ENCODE assay signal across 25 mouse cellular contexts in genomic region chr11:88091949-88092348, GRCm38 (mm10). TPM values are rescaled to one million over a fixed set of nuclear protein-coding genes. Genes with fewer than 3 reads are reported as not detected.
A peak's percentile ranks its signal among the peaks of the same experiment; 100 is the strongest.
DNase-seq lines count a peak whose midpoint lies in the region; ATAC-seq and TF ChIP-seq lines count a peak whose summit lies in the region.
"Had no signal": no experiment of that assay in that cellular context is flagged by ENCODE, and none has a peak within 500 bp of the region (broad histone marks: within the 10 kb centered on the region; RNA-seq: fewer than 3 reads in every experiment).

No protein-coding gene starts in this region.

- H3K4me1 ChIP-seq in MEL (ENCODE audit: control insufficient read depth in 1 of 2, insufficient read depth in 2 of 2, low read length in 2 of 2): no peaks in the 10 kb centered on the region
- H3K4me1 ChIP-seq in hindbrain, embryonic 10.5 days (replicated peaks): peaks cover 32% of the 10 kb centered on the region
- peaks cover 8% of the 10 kb centered on the region for H3K4me1 ChIP-seq in liver, embryonic 12.5 days

- H3K9me3 ChIP-seq in MEL (replicated peaks; ENCODE audit: insufficient read depth, low read length): no peaks in the 10 kb centered on the region
- no peaks in the 10 kb centered on the region for H3K9me3 ChIP-seq in hindbrain, embryonic 10.5 days
- H3K9me3 ChIP-seq in liver, embryonic 12.5 days (replicated peaks): no peaks in the 10 kb centered on the region
- H3K9me3 ChIP-seq: forebrain, embryonic 12.5 days; G1E; limb, embryonic 10.5 days; liver, embryonic 13.5 days; midbrain, embryonic 12.5 days; neural tube, embryonic 13.5 days had no signal

- peak; percentile 27 for DNase-seq in CD4-positive helper T cell, adult 2 months (ENCODE audit: low read depth, low spot score)
- DNase-seq in MEL (ENCODE audit: low read depth, low spot score) (peak; percentile 33), liver (no peak)
- DNase-seq in splenic B cell, adult 2 months (ENCODE audit: low read depth, low spot score): peak; percentile 80
- DNase-seq in adrenal gland, postnatal 4 days (ENCODE audit: low spot score in 2 of 2): no peak
- no peak for DNase-seq in hindbrain, embryonic 10.5 days (ENCODE audit: low spot score)
- DNase-seq: adrenal gland, postnatal 36 days; cerebellum, adult 2 months; gastrocnemius, adult 2 months; heart, adult 11 months; heart, postnatal 36 days; kidney, adult 8-10 months; kidney, postnatal 36 days; layer of hippocampus, adult 9-11 months; liver, embryonic 13.5 days; lung, embryonic 14.5 days; lung, postnatal 4 days; right cerebral cortex, postnatal 25 days had no signal

- H3K79me2 ChIP-seq in MEL (ENCODE audit: control insufficient read depth, insufficient read depth, low read length, poor library complexity): no peaks in the 10 kb centered on the region

- H3K27me3 ChIP-seq in MEL (ENCODE audit: control insufficient read depth in 1 of 2, insufficient read depth in 2 of 2, low read length in 2 of 2): peaks cover 2 to 8% of the 10 kb centered on the region in 2 experiments; a peak in 3 of 4 replicates
- no peaks in the 10 kb centered on the region for H3K27me3 ChIP-seq in splenic B cell, adult 2 months (ENCODE audit: control insufficient read depth, insufficient read depth, low read length, poor library complexity, severe bottlenecking)
- peaks cover 3% of the 10 kb centered on the region for H3K27me3 ChIP-seq in hindbrain, embryonic 10.5 days (ENCODE audit: insufficient read depth, poor library complexity, severe bottlenecking)
- H3K27me3 ChIP-seq in liver, embryonic 12.5 days (replicated peaks): peaks cover 68% of the 10 kb centered on the region
- H3K27me3 ChIP-seq: neural tube, embryonic 13.5 days had no signal

- TF ChIP-seq POLR2A in MEL (IDR thresholded peaks at IDR 0.05; ENCODE audit: control insufficient read depth in 1 of 2, insufficient read depth in 1 of 2, low read depth in 1 of 2, low read length in 2 of 2, poor library complexity in 1 of 2): no peak

- no peak overlapping the region for H3K4me3 ChIP-seq in MEL (ENCODE audit: control insufficient read depth in 1 of 2, insufficient read depth in 1 of 2, low read depth in 2 of 2, low read length in 2 of 2)
- H3K4me3 ChIP-seq in hindbrain, embryonic 10.5 days: no peak overlapping the region
- H3K4me3 ChIP-seq in liver, embryonic 12.5 days: no peak overlapping the region
- H3K4me3 ChIP-seq: forebrain, embryonic 12.5 days; gastrocnemius, adult 2 months; limb, embryonic 10.5 days; liver, embryonic 13.5 days; midbrain, embryonic 12.5 days; neural tube, embryonic 13.5 days had no signal

- TF ChIP-seq CTCF in MEL (IDR thresholded peaks at IDR 0.05 in 2 of 3, conservative IDR thresholded peaks at IDR 0.05 in 1 of 3; ENCODE audit: control insufficient read depth in 1 of 3, insufficient read depth in 1 of 3, low read depth in 2 of 3, low read length in 3 of 3, poor library complexity in 1 of 3, severe bottlenecking in 1 of 3): no peak

- ATAC-seq in inflammation-experienced regulatory T-cells, adult 6 months: peak; percentile 56
- no peak for ATAC-seq in liver, embryonic 12.5 days

- WGBS in hindbrain, embryonic 10.5 days: 90% methylated on average over 1 of the region's 1 CpGs
- 19% methylated on average over 1 of the region's 1 CpGs for WGBS in liver, embryonic 12.5 days (ENCODE audit: insufficient replicate concordance)

- no peak for TF ChIP-seq RAD21 in MEL (IDR thresholded peaks at IDR 0.05; ENCODE audit: low read depth, low read length)

- H3K27ac ChIP-seq in MEL (ENCODE audit: control insufficient read depth, low read depth, low read length): no peak overlapping the region
- no peak overlapping the region for H3K27ac ChIP-seq in hindbrain, embryonic 10.5 days
- no peak overlapping the region for H3K27ac ChIP-seq in liver, embryonic 12.5 days
- H3K27ac ChIP-seq: forebrain, embryonic 12.5 days; gastrocnemius, adult 2 months; limb, embryonic 10.5 days; liver, embryonic 13.5 days; midbrain, embryonic 12.5 days; neural tube, embryonic 13.5 days had no signal

- H3K4me2 ChIP-seq in liver, embryonic 12.5 days: no peak overlapping the region
- H3K4me2 ChIP-seq: forebrain, embryonic 12.5 days; liver, embryonic 13.5 days; lung, embryonic 14.5 days; midbrain, embryonic 12.5 days; neural tube, embryonic 13.5 days had no signal

- no peaks in the 10 kb centered on the region for H3K36me3 ChIP-seq in MEL (ENCODE audit: control insufficient read depth in 1 of 2, insufficient read depth in 2 of 2, low read length in 2 of 2)
- no peaks in the 10 kb centered on the region for H3K36me3 ChIP-seq in splenic B cell, adult 2 months (ENCODE audit: control insufficient read depth, insufficient read depth, low read length, poor library complexity, severe bottlenecking)
- 0 out of 2 replicates have a peak, but pooled peaks cover 5% of the 10 kb centered on the region for H3K36me3 ChIP-seq in hindbrain, embryonic 10.5 days
- no peaks in the 10 kb centered on the region for H3K36me3 ChIP-seq in liver, embryonic 12.5 days
- H3K36me3 ChIP-seq: forebrain, embryonic 12.5 days; G1E; limb, embryonic 10.5 days; liver, embryonic 13.5 days; midbrain, embryonic 12.5 days; neural tube, embryonic 13.5 days had no signal

- no peak for TF ChIP-seq EP300 in MEL (IDR thresholded peaks at IDR 0.05; ENCODE audit: low read depth in 1 of 2, low read length in 2 of 2)

- no peak overlapping the region for H3K9ac ChIP-seq in MEL (ENCODE audit: control insufficient read depth, low read depth, low read length, poor library complexity, severe bottlenecking)
- no peak overlapping the region for H3K9ac ChIP-seq in liver, embryonic 12.5 days
- H3K9ac ChIP-seq: forebrain, embryonic 12.5 days; liver, embryonic 13.5 days; lung, embryonic 14.5 days; midbrain, embryonic 12.5 days; neural tube, embryonic 13.5 days had no signal

TF ChIP-seq in MEL, 35 proteins besides CTCF, POLR2A, EP300 and RAD21:
- TF ChIP-seq MYC (IDR thresholded peaks at IDR 0.05; ENCODE audit: low read depth, low read length) (no peak), MEF2A (IDR thresholded peaks at IDR 0.05; ENCODE audit: extremely low read depth, insufficient replicate concordance, low read depth, low read length, poor library complexity, severe bottlenecking) (no peak), ELF1 (IDR thresholded peaks at IDR 0.05; ENCODE audit: low read depth, low read length) (no peak), E2F4 (IDR thresholded peaks at IDR 0.05; ENCODE audit: borderline replicate concordance, low read depth, low read length) (no peak), NRF1 (IDR thresholded peaks at IDR 0.05; ENCODE audit: insufficient read depth, low read depth, low read length, poor library complexity, severe bottlenecking) (no peak), BHLHE40 (IDR thresholded peaks at IDR 0.05; ENCODE audit: borderline replicate concordance, low read depth, low read length) (no peak), MAX (IDR thresholded peaks at IDR 0.05; ENCODE audit: low read length) (no peak), JUND (IDR thresholded peaks at IDR 0.05; ENCODE audit: low read depth, low read length) (no peak), SMC3 (IDR thresholded peaks at IDR 0.05; ENCODE audit: low read depth, low read length) (no peak), NELFE (IDR thresholded peaks at IDR 0.05; ENCODE audit: low read depth, low read length) (no peak), GATA1 (IDR thresholded peaks at IDR 0.05; ENCODE audit: low read depth, low read length) (no peak), ZMIZ1 (IDR thresholded peaks at IDR 0.05; ENCODE audit: low read depth, low read length) (no peak), ETS1 (IDR thresholded peaks at IDR 0.05; ENCODE audit: low read depth, low read length) (no peak), USF1 (IDR thresholded peaks at IDR 0.05; ENCODE audit: low read depth, low read length) (no peak), MAFK (IDR thresholded peaks at IDR 0.05; ENCODE audit: borderline replicate concordance, low read depth, low read length) (no peak), HCFC1 (IDR thresholded peaks at IDR 0.05; ENCODE audit: low read depth, low read length) (no peak), CHD2 (IDR thresholded peaks at IDR 0.05; ENCODE audit: low read length) (no peak), ZNF384 (IDR thresholded peaks at IDR 0.05; ENCODE audit: low read depth, low read length) (no peak), RCOR1 (IDR thresholded peaks at IDR 0.05; ENCODE audit: low read depth, low read length) (no peak)

RNA-seq across cellular contexts. Expression of gene Cuedc1, which starts 5.9 kb away (rescaled TPM):
- total RNA-seq in MEL (2012; rRNA removed): 1.0 and 1.1 TPM in 2 replicates
- polyA plus RNA-seq in MEL (2012; ENCODE audit: insufficient read depth in 1 of 2, insufficient read length in 2 of 2, low read depth in 1 of 2, low replicate concordance in 2 of 2, missing spikeins in 1 of 2): 1 to 10 TPM in 1 of 2 experiments, not detected in 1; 4.8 TPM
- 1 to 10 TPM; 2.0 to 6.4 (median 5.2) TPM for polyA plus RNA-seq in inflammation-experienced regulatory T-cells, adult 6 months (2017; shearing (Covaris generic))
- 10 to 100 TPM; 59.3 to 65.2 TPM for total RNA-seq in adrenal gland, postnatal 4 days (2021)
- 20.5 and 27.1 TPM in 2 replicates for polyA plus RNA-seq in hindbrain, embryonic 10.5 days (2016; fragmentation: Nextera tagmentation; extraction: Ambion mirVana)
- polyA plus RNA-seq in liver, embryonic 12.5 days (2016; fragmentation: Nextera tagmentation; extraction: Ambion mirVana): 3.4 and 4.6 TPM in 2 replicates

RNA-seq across cellular contexts. Expression of gene Vezf1, which starts 23.9 kb away (rescaled TPM):
- 8.0 and 9.5 TPM in 2 replicates for total RNA-seq in MEL (2012; rRNA removed)
- polyA plus RNA-seq in MEL (2012; ENCODE audit: insufficient read depth in 1 of 2, insufficient read length in 2 of 2, low read depth in 1 of 2, low replicate concordance in 2 of 2, missing spikeins in 1 of 2): 10 to 100 TPM in 1 of 2 experiments, not detected in 1; 20.8 TPM
- 10 to 100 TPM; 19.3 to 25.6 (median 21.5) TPM for polyA plus RNA-seq in inflammation-experienced regulatory T-cells, adult 6 months (2017; shearing (Covaris generic))
- 10 to 100 TPM; 56.6 to 56.9 TPM for total RNA-seq in adrenal gland, postnatal 4 days (2021)
- polyA plus RNA-seq in hindbrain, embryonic 10.5 days (2016; fragmentation: Nextera tagmentation; extraction: Ambion mirVana): 64.7 and 64.8 TPM in 2 replicates
- 14.6 TPM in 2 replicates for polyA plus RNA-seq in liver, embryonic 12.5 days (2016; fragmentation: Nextera tagmentation; extraction: Ambion mirVana)

RNA-seq across cellular contexts. Expression of gene Srsf1, which starts 44.8 kb away (rescaled TPM):
- 586 and 596 TPM in 2 replicates for total RNA-seq in MEL (2012; rRNA removed)
- 100 to 1,000 TPM; 421 to 431 TPM for polyA plus RNA-seq in MEL (2012; ENCODE audit: insufficient read depth in 1 of 2, insufficient read length in 2 of 2, low read depth in 1 of 2, low replicate concordance in 2 of 2, missing spikeins in 1 of 2)
- polyA plus RNA-seq in inflammation-experienced regulatory T-cells, adult 6 months (2017; shearing (Covaris generic)): 10 to 100 TPM; 40.8 to 52.4 (median 50.5) TPM
- total RNA-seq in adrenal gland, postnatal 4 days (2021): 100 to 1,000 TPM; 299 to 343 TPM
- polyA plus RNA-seq in hindbrain, embryonic 10.5 days (2016; fragmentation: Nextera tagmentation; extraction: Ambion mirVana): 337 and 377 TPM in 2 replicates
- 272 and 273 TPM in 2 replicates for polyA plus RNA-seq in liver, embryonic 12.5 days (2016; fragmentation: Nextera tagmentation; extraction: Ambion mirVana)

Comparison
In these comparisons a context has a peak if more than half of its experiments do, and no peak if none do; other contexts are left out.
1. DNase-seq: peak in CD4-positive helper T cell, adult 2 months (single experiment), MEL (single experiment) and splenic B cell, adult 2 months (single experiment); none in adrenal gland, postnatal 4 days (0 of 2), hindbrain, embryonic 10.5 days (single experiment) and liver (single experiment).